Mouse (Mus musculus) hindbrain, embryonic 12.5 days (tissue): ENCODE measurements around the gene Lrrc66. TPM values are rescaled to one million over a fixed set of nuclear protein-coding genes. Genes with fewer than 3 reads are reported as not detected.

Experiments used
- ATAC-seq: fragments of 200-750 bp; cut with Nextera tagmentation; 2 replicates; pipeline ENCODE4 v1.8.0; 2017; ENCODE audit warnings: moderate TSS enrichment; ENCODE audit not compliant: low FRiP score
- H3K27ac ChIP-seq: fragments of 300-500 bp; sonication (generic); 2 replicates; pipeline ENCODE4 v1.5.1; 2016; ENCODE audit warnings: mild to moderate bottlenecking
- H3K27me3 ChIP-seq: fragments of 300-500 bp; sonication (generic); 2 replicates; pipeline ENCODE4 v1.6.1; 2016; ENCODE audit warnings: mild to moderate bottlenecking
- H3K36me3 ChIP-seq: fragments of 300-500 bp; sonication (generic); 2 replicates; pipeline ENCODE4 v1.6.1; 2016; ENCODE audit warnings: mild to moderate bottlenecking
- H3K4me1 ChIP-seq: fragments of 300-500 bp; sonication (generic); 2 replicates; pipeline ENCODE4 v1.6.1; 2016
- H3K4me2 ChIP-seq: fragments of 300-500 bp; sonication (generic); replicated peaks from 2 replicates; pipeline ENCODE4 v1.6.1; 2016; ENCODE audit warnings: mild to moderate bottlenecking
- H3K4me3 ChIP-seq: fragments of 300-500 bp; sonication (generic); 2 replicates; pipeline ENCODE4 v1.5.1; 2016; ENCODE audit warnings: mild to moderate bottlenecking
- H3K9ac ChIP-seq: fragments of 300-500 bp; sonication (generic); 2 replicates; pipeline ENCODE4 v1.6.1; 2016; ENCODE audit warnings: mild to moderate bottlenecking, moderate library complexity
- H3K9me3 ChIP-seq: fragments of 300-500 bp; sonication (generic); replicated peaks from 2 replicates; pipeline ENCODE4 v1.6.1; 2016; ENCODE audit warnings: mild to moderate bottlenecking
- WGBS: fragments of 180-500 bp; shearing (Covaris S2); methylation state at CpG from one replicate; pipeline ENCODE4 v1.1.7; 2016; 5-methylcytosine and 5-hydroxymethylcytosine counted together
- polyA plus RNA-seq: library from polyadenylated mRNA; unstranded; fragments of >200 nt; fragmentation: Nextera tagmentation; extraction: Ambion mirVana; gene quantifications from 2 replicates; pipeline ENCODE4 v1.2.1, GENCODE M21; 2016

The Lrrc66 gene
- polyA plus RNA-seq = not detected in 2 replicates

- 82% methylated on average over 8 of the region's 8 CpGs for WGBS
- no peak for ATAC-seq
- Histone ChIP-seq H3K4me1 (peaks cover 9% of the 10 kb centered on the region), H3K36me3 (peaks cover 24% of the 10 kb centered on the region), H3K4me3 (no peak within 1 kb of the TSS), H3K9me3 (0 out of 2 replicates have a peak, but pooled peaks cover 4% of the 10 kb centered on the region), H3K27ac (no peak within 1 kb of the TSS), H3K4me2 (no peak within 1 kb of the TSS), H3K9ac (no peak within 1 kb of the TSS), H3K27me3 (no peaks in the 10 kb centered on the region)
Measured at GRCm38 (mm10) chr5:73632291-73632690, at the start of gene Lrrc66. TSS of gene Lrrc66 (minus strand) at chr5:73632526.

DNA sequence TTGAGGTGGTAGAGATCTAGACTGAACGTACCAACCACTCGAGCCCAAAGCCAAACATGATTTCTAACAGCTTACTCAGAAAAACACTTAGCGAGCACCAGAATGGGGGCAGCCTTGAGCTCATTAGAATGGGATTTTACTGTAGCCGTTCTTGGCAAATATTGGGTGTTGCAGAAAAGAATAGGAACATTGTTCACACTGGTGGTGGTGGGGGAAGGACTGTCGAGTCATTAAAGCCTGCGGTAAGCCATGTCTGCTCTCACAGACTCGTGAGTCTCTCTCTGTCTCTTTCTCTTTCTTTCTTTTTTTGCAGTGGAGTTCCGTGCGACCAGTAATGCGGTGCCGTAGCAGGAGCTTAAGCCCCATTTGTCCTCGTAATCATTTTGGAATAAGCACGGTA, 44.3 kb upstream of the Lrrc66 start:
- no peaks in the 10 kb centered on the region for H3K36me3 ChIP-seq
- ATAC-seq = no peak
- 76% methylated on average over 13 of the region's 13 CpGs for WGBS
- H3K27ac ChIP-seq = no peak overlapping the region
- H3K9me3 ChIP-seq = no peaks in the 10 kb centered on the region
- no peaks in the 10 kb centered on the region for H3K27me3 ChIP-seq
- no peak overlapping the region for H3K4me2 ChIP-seq
- H3K4me3 ChIP-seq = no peak overlapping the region
- no peaks in the 10 kb centered on the region for H3K4me1 ChIP-seq
- no peak overlapping the region for H3K9ac ChIP-seq

GRCm38 (mm10) chr5:73675604-73676003, 43.3 kb upstream of the Lrrc66 start:
- Histone ChIP-seq H3K27me3 (no peaks in the 10 kb centered on the region), H3K4me1 (no peaks in the 10 kb centered on the region), H3K4me2 (no peak overlapping the region), H3K9me3 (no peaks in the 10 kb centered on the region), H3K27ac (no peak overlapping the region), H3K9ac (no peak overlapping the region), H3K36me3 (no peaks in the 10 kb centered on the region), H3K4me3 (no peak overlapping the region)
- ATAC-seq = no peak
- WGBS = 91% methylated on average over 3 of the region's 3 CpGs

- 0 out of 2 replicates have a peak, but pooled peaks cover 2% of the 10 kb centered on the region for H3K4me1 ChIP-seq
- WGBS = 45% methylated on average over 26 of the region's 26 CpGs
- H3K9ac ChIP-seq = no peak overlapping the region
- H3K27me3 ChIP-seq = no peaks in the 10 kb centered on the region
- no peak for ATAC-seq
- H3K9me3 ChIP-seq = no peaks in the 10 kb centered on the region
- H3K27ac ChIP-seq = no peak overlapping the region
- no peaks in the 10 kb centered on the region for H3K36me3 ChIP-seq
- H3K4me3 ChIP-seq = peak overlapping the region; percentile 10
- peak overlapping the region; percentile 44 for H3K4me2 ChIP-seq
Measured at GRCm38 (mm10) chr5:73669386-73669785, 37.1 kb upstream of the Lrrc66 start.

- Histone ChIP-seq H3K36me3 (no peaks in the 10 kb centered on the region), H3K9ac (no peak overlapping the region), H3K4me1 (0 out of 2 replicates have a peak, but pooled peaks cover 2% of the 10 kb centered on the region), H3K27me3 (no peaks in the 10 kb centered on the region), H3K4me2 (no peak overlapping the region), H3K9me3 (no peaks in the 10 kb centered on the region), H3K27ac (no peak overlapping the region), H3K4me3 (no peak overlapping the region)
- no peak for ATAC-seq
- 80% methylated on average over 2 of the region's 2 CpGs for WGBS
Measured at GRCm38 (mm10) chr5:73667877-73668276, 35.6 kb upstream of the Lrrc66 start.

- ATAC-seq = no peak
- Histone ChIP-seq H3K27me3 (no peaks in the 10 kb centered on the region), H3K9me3 (no peaks in the 10 kb centered on the region), H3K27ac (no peak overlapping the region), H3K36me3 (no peaks in the 10 kb centered on the region), H3K9ac (no peak overlapping the region), H3K4me1 (0 out of 2 replicates have a peak, but pooled peaks cover 2% of the 10 kb centered on the region), H3K4me3 (no peak overlapping the region), H3K4me2 (no peak overlapping the region)
- WGBS = 83% methylated on average over 2 of the region's 2 CpGs
Measured at GRCm38 (mm10) chr5:73666695-73667094, 34.4 kb upstream of the Lrrc66 start.

- Histone ChIP-seq H3K27ac (no peak overlapping the region), H3K4me1 (peaks cover 27% of the 10 kb centered on the region), H3K4me2 (peak overlapping the region; percentile 75), H3K27me3 (peaks cover 57% of the 10 kb centered on the region), H3K4me3 (peak overlapping the region; percentile 41), H3K36me3 (no peaks in the 10 kb centered on the region), H3K9ac (no peak overlapping the region), H3K9me3 (no peaks in the 10 kb centered on the region)
- no peak for ATAC-seq
- WGBS = under 1% methylated on average over 4 of the region's 4 CpGs
Measured at GRCm38 (mm10) chr5:73651855-73652201, 19.5 kb upstream of the Lrrc66 start.

- WGBS = under 1% methylated on average over 57 of the region's 57 CpGs
- H3K27me3 ChIP-seq = peaks cover 57% of the 10 kb centered on the region
- peak within 1 kb of the TSS; percentile 41 for H3K4me3 ChIP-seq
- H3K9me3 ChIP-seq = no peaks in the 10 kb centered on the region
- H3K9ac ChIP-seq = peak within 1 kb of the TSS; percentile 48
- H3K27ac ChIP-seq = no peak within 1 kb of the TSS
- peak within 1 kb of the TSS; percentile 75 for H3K4me2 ChIP-seq
- 0 out of 2 replicates have a peak, but pooled peaks have one; percentile 21 for ATAC-seq
- H3K36me3 ChIP-seq = no peaks in the 10 kb centered on the region
- H3K4me1 ChIP-seq = peaks cover 32% of the 10 kb centered on the region
Measured at GRCm38 (mm10) chr5:73651061-73651854, 18.9 kb upstream of the Lrrc66 start, which contains the start of gene Spata18. TSS of gene Spata18 (plus strand) at chr5:73651379.

DNA sequence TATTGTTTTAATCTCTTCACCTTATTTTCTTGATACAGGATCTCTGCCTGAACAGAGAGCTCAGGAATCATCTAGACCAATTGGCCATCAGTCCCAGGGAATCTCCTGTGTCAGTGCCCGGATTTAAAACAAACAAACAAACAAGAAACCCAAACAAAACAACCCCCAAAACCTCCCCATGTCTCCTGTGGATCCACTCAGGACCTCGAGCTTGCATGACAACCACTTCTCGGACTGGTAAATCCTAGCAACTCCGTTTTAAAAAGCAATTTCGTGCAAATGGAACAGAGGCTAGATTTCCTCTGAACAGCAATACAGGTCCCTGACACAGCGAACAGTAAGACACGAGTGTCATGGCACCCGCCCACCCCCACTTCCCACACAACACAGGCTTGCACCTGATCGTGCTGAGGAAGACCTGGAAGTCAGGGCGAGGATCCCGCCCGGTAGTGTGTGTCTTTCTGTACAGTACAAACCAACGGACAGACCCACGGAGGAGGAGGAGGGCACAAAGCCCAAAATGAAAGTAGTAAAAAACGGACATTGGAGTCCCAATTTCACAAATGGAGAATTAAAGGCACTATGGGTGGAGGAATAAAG, 18.1 kb upstream of the Lrrc66 start:
- ATAC-seq = no peak
- H3K27ac ChIP-seq = no peak overlapping the region
- under 1% methylated on average over 15 of the region's 15 CpGs for WGBS
- H3K36me3 ChIP-seq = no peaks in the 10 kb centered on the region
- peaks cover 57% of the 10 kb centered on the region for H3K27me3 ChIP-seq
- peak overlapping the region; percentile 19; the same call in 1 of the 2 replicates for H3K9ac ChIP-seq
- H3K4me1 ChIP-seq = peaks cover 33% of the 10 kb centered on the region
- H3K4me2 ChIP-seq = peak overlapping the region; percentile 75
- no peaks in the 10 kb centered on the region for H3K9me3 ChIP-seq
- H3K4me3 ChIP-seq = peak overlapping the region; percentile 41

- Histone ChIP-seq H3K9ac (peak within 1 kb of the TSS; percentile 92), H3K9me3 (no peaks in the 10 kb centered on the region), H3K4me2 (peak within 1 kb of the TSS; percentile 83), H3K27ac (peak within 1 kb of the TSS; percentile 58), H3K4me3 (peak within 1 kb of the TSS; percentile 67), H3K36me3 (no peaks in the 10 kb centered on the region; the same call in 1 of the 2 replicates), H3K27me3 (peaks cover 45% of the 10 kb centered on the region), H3K4me1 (peaks cover 33% of the 10 kb centered on the region)
- under 1% methylated on average over 62 of the region's 62 CpGs for WGBS
- ATAC-seq = peak; percentile 88
Measured at GRCm38 (mm10) chr5:73647261-73647900, 15.1 kb upstream of the Lrrc66 start, which contains the start of gene Sgcb. TSS of gene Sgcb (minus strand) at chr5:73647790.

- H3K4me2 ChIP-seq = no peak overlapping the region
- peaks cover 17% of the 10 kb centered on the region; the same call in 1 of the 2 replicates for H3K36me3 ChIP-seq
- H3K9ac ChIP-seq = no peak overlapping the region
- H3K27ac ChIP-seq = no peak overlapping the region
- no peak overlapping the region for H3K4me3 ChIP-seq
- H3K4me1 ChIP-seq = peaks cover 5% of the 10 kb centered on the region; the same call in 1 of the 2 replicates
- no peaks in the 10 kb centered on the region for H3K9me3 ChIP-seq
- no peak for ATAC-seq
- H3K27me3 ChIP-seq = no peaks in the 10 kb centered on the region
- WGBS = 79% methylated on average over 4 of the region's 4 CpGs
Measured at GRCm38 (mm10) chr5:73642091-73642490, 9.8 kb upstream of the Lrrc66 start.

DNA sequence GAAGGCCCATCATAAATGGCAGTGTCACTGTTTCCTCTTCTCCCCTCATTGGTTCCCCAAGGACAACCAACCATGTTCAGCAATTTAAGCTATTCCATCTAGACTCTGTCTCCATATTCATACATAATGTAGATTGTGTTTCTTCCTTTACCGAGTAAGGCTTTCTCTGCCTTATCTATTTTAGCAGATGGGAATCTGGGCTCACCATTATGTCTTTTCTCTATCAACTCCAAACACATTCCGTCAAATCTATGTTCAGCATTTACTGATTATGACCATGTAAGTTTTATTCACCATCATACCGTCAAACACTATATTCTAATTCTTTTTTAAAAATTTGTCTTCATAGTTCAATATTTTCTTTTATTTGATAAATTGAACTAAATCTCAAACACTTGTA, 8.7 kb upstream of the Lrrc66 start:
- H3K27me3 ChIP-seq = no peaks in the 10 kb centered on the region
- no peak for ATAC-seq
- H3K4me2 ChIP-seq = no peak overlapping the region
- H3K4me3 ChIP-seq = no peak overlapping the region
- no peaks in the 10 kb centered on the region for H3K4me1 ChIP-seq
- WGBS = 89% methylated on average over 3 of the region's 3 CpGs
- no peaks in the 10 kb centered on the region for H3K9me3 ChIP-seq
- H3K9ac ChIP-seq = no peak overlapping the region
- peaks cover 20% of the 10 kb centered on the region; the same call in 1 of the 2 replicates for H3K36me3 ChIP-seq
- H3K27ac ChIP-seq = no peak overlapping the region
